Mouse (Mus musculus) heart, embryonic 15.5 days (tissue): Measurements from ENCODE around the gene Btbd16. TPM values are rescaled to one million over a fixed set of nuclear protein-coding genes. Genes with fewer than 3 reads are reported as not detected.

Experiments used
- ATAC-seq: fragments of 200-750 bp; cut with Nextera tagmentation; replicated peaks from 2 replicates; pipeline ENCODE4 v1.8.0; 2017; ENCODE audit warnings: low read depth, moderate TSS enrichment; ENCODE audit not compliant: insufficient number of reproducible peaks, insufficient read depth, low FRiP score
- H3K27ac ChIP-seq: fragments of 300-500 bp; sonication (generic); 2 replicates; pipeline ENCODE4 v1.5.1; 2015; ENCODE audit warnings: mild to moderate bottlenecking, inconsistent platforms
- H3K27me3 ChIP-seq: fragments of 300-500 bp; sonication (generic); 2 replicates; pipeline ENCODE4 v1.6.1; 2015; ENCODE audit warnings: inconsistent platforms
- H3K36me3 ChIP-seq: fragments of 300-500 bp; sonication (generic); 2 replicates; pipeline ENCODE4 v1.6.1; 2015; ENCODE audit warnings: mild to moderate bottlenecking, inconsistent platforms
- H3K4me1 ChIP-seq: fragments of 300-500 bp; sonication (generic); replicated peaks from 2 replicates; pipeline ENCODE4 v1.6.1; 2015; ENCODE audit warnings: inconsistent platforms
- H3K4me2 ChIP-seq: fragments of 300-500 bp; sonication (generic); 2 replicates; pipeline ENCODE4 v1.6.1; 2015; ENCODE audit warnings: inconsistent platforms, mild to moderate bottlenecking, moderate library complexity
- H3K4me3 ChIP-seq: fragments of 300-500 bp; sonication (generic); 2 replicates; pipeline ENCODE4 v1.5.1; 2015; ENCODE audit warnings: mild to moderate bottlenecking, inconsistent platforms
- H3K9ac ChIP-seq: fragments of 300-500 bp; sonication (generic); 2 replicates; pipeline ENCODE4 v1.6.1; 2015; ENCODE audit warnings: mild to moderate bottlenecking, inconsistent platforms
- H3K9me3 ChIP-seq: fragments of 300-500 bp; sonication (generic); replicated peaks from 2 replicates; pipeline ENCODE4 v1.6.1; 2016; ENCODE audit warnings: inconsistent platforms
- WGBS: fragments of 180-500 bp; shearing (Covaris S2); methylation state at CpG from one replicate; pipeline ENCODE4 v1.1.7; 2015; ENCODE audit warnings: mixed read lengths; 5-methylcytosine and 5-hydroxymethylcytosine counted together
- polyA plus RNA-seq: library from polyadenylated mRNA; unstranded; fragments of >200 nt; fragmentation: Nextera tagmentation; extraction: Ambion mirVana; gene quantifications from 2 replicates; pipeline ENCODE4 v1.2.1, GENCODE M21; 2015

Btbd16 gene
- polyA plus RNA-seq, 1 experiment from 2014 or later: 0.09 TPM

DNA sequence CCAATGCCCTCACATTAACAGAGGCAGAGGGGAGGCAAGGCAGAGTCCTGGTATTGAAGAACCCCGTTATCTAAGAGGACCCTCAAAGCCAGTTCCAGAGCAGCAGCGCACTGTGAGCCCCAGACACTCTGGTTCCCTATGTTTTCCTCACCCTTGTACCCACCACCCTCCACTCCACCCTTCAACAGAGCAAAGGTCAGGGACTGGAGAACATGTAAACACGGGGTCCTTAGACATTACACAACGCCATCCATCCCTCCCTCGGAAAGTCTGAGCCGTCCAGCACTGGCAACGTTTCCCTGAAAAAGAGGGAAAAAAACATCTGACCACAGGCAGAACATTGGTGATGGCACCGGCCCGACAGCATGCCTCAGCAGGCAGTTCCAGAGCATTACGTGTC, 25.5 kb downstream of the Btbd16 start:
- H3K4me1 ChIP-seq: peaks cover 5% of the 10 kb centered on the region
- no peak overlapping the region for H3K9ac ChIP-seq
- no peaks in the 10 kb centered on the region for H3K36me3 ChIP-seq
- no peaks in the 10 kb centered on the region for H3K9me3 ChIP-seq
- no peak overlapping the region for H3K4me3 ChIP-seq
- WGBS: 82% methylated on average over 10 of the region's 10 CpGs
- no peak overlapping the region for H3K4me2 ChIP-seq
- no peaks in the 10 kb centered on the region for H3K27me3 ChIP-seq
- no peak overlapping the region for H3K27ac ChIP-seq
- no peak for ATAC-seq

- ATAC-seq: no peak
- H3K27ac ChIP-seq: no peak overlapping the region
- no peaks in the 10 kb centered on the region for H3K36me3 ChIP-seq
Observed at GRCm38 (mm10) chr7:130800681-130801080, 26.8 kb downstream of the Btbd16 start.

DNA sequence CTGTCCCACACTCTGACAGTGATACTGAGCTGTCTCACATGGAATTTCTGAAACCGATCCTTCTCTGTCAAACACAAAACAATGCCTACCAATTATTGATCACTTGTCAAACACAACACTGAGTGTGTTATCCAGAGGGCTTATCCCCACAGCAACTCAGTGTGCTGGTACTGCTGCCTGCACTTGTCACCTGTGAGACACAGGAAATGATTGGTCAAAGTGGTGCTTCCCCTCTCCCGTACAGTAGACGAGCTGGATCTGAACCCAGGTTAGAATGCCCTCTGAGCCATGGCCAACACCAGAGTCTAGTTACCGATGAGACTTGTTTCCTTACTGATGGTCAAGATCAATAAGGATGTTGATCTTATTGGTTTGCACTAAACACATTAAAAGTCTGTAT, 27.9 kb downstream of the Btbd16 start:
- WGBS: 82% methylated on average over 4 of the region's 4 CpGs
- Histone ChIP-seq H3K9me3 (no peaks in the 10 kb centered on the region), H3K4me3 (no peak overlapping the region), H3K27ac (no peak overlapping the region), H3K36me3 (no peaks in the 10 kb centered on the region), H3K27me3 (no peaks in the 10 kb centered on the region), H3K9ac (no peak overlapping the region), H3K4me1 (no peaks in the 10 kb centered on the region), H3K4me2 (no peak overlapping the region)
- ATAC-seq: no peak

More at GRCm38 (mm10) chr7:130800681-130801080, 26.8 kb downstream of the Btbd16 start:
- Histone ChIP-seq H3K27me3 (no peaks in the 10 kb centered on the region), H3K4me3 (no peak overlapping the region), H3K9ac (no peak overlapping the region), H3K4me1 (no peaks in the 10 kb centered on the region), H3K9me3 (no peaks in the 10 kb centered on the region), H3K4me2 (no peak overlapping the region)
- 63% methylated on average over 4 of the region's 4 CpGs for WGBS

DNA sequence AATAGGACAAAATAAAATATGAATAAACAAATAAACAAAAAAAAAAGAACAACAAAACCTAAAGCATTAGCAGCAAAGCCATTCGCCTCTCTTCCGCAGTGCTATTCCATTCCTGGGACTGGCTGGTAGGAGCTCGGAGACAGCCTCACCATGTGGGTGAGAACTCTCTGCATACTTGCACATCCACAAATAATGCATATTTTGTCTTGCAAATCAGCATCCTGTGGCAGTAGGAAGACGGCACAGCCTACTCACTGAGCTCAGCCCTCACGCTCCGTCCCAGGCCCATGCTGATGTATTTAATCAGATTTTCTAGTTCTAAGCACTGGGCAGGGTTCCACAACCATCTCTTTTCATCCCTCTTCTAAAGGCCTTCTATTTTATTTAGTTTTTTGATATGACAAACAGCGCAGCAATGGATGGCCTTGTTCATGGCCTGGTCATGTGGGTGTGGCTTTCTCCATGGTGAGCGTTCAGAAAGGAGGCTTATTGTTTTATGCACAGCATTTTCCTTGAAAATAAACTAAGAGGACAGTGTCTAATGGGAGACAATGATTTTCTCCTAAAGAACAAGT, 29.5 kb downstream of the Btbd16 start:
- H3K4me2 ChIP-seq: no peak overlapping the region
- ATAC-seq: no peak
- H3K9me3 ChIP-seq: no peaks in the 10 kb centered on the region
- H3K4me1 ChIP-seq: peaks cover 9% of the 10 kb centered on the region
- H3K36me3 ChIP-seq: no peaks in the 10 kb centered on the region
- WGBS: 88% methylated on average over 8 of the region's 8 CpGs
- no peak overlapping the region for H3K9ac ChIP-seq
- no peaks in the 10 kb centered on the region for H3K27me3 ChIP-seq
- H3K4me3 ChIP-seq: no peak overlapping the region
- H3K27ac ChIP-seq: no peak overlapping the region

GRCm38 (mm10) chr7:130804991-130805390, 31.1 kb downstream of the Btbd16 start:
- H3K4me2 ChIP-seq: no peak overlapping the region
- H3K36me3 ChIP-seq: no peaks in the 10 kb centered on the region
- peaks cover 9% of the 10 kb centered on the region for H3K4me1 ChIP-seq
- no peaks in the 10 kb centered on the region for H3K27me3 ChIP-seq
- no peaks in the 10 kb centered on the region for H3K9me3 ChIP-seq
- no peak overlapping the region for H3K27ac ChIP-seq
- no peak overlapping the region for H3K4me3 ChIP-seq
- WGBS: 73% methylated on average over 5 of the region's 5 CpGs
- H3K9ac ChIP-seq: no peak overlapping the region
- no peak for ATAC-seq

GRCm38 (mm10) chr7:130807749-130808148, 33.9 kb downstream of the Btbd16 start:
- Histone ChIP-seq H3K9me3 (no peaks in the 10 kb centered on the region), H3K4me2 (no peak overlapping the region), H3K36me3 (no peaks in the 10 kb centered on the region), H3K4me1 (peaks cover 9% of the 10 kb centered on the region), H3K27me3 (no peaks in the 10 kb centered on the region), H3K4me3 (no peak overlapping the region), H3K27ac (no peak overlapping the region), H3K9ac (no peak overlapping the region)
- peak; percentile 60; the same call in 1 of the 2 replicates for ATAC-seq
- 39% methylated on average over 8 of the region's 8 CpGs for WGBS

DNA sequence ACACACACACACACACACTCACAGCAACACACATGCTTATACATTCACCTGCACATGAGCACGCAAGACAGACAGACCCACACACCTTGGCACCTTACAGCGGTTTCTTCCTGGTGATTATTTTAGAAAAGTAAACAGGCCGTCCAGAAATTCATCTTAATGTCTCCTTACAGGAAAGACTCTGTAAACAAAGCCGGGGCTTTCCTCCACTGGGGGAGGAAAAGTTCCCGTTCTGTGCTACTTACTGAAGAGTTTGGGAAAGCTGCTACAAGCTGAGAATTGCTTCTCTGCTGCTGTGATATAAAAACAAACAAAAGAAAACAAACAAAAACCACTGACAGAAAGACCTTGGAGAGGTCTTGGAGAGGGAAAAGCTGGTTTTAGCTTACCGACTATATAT, 34.8 kb downstream of the Btbd16 start:
- Histone ChIP-seq H3K4me2 (no peak overlapping the region), H3K9me3 (no peaks in the 10 kb centered on the region), H3K4me1 (peaks cover 9% of the 10 kb centered on the region), H3K27me3 (no peaks in the 10 kb centered on the region), H3K4me3 (no peak overlapping the region), H3K27ac (no peak overlapping the region), H3K9ac (no peak overlapping the region), H3K36me3 (no peaks in the 10 kb centered on the region)
- WGBS: 38% methylated on average over 6 of the region's 6 CpGs
- no peak for ATAC-seq

- Histone ChIP-seq H3K27ac (no peak overlapping the region), H3K4me3 (no peak overlapping the region), H3K4me1 (peaks cover 9% of the 10 kb centered on the region), H3K9ac (no peak overlapping the region), H3K9me3 (no peaks in the 10 kb centered on the region), H3K27me3 (no peaks in the 10 kb centered on the region), H3K4me2 (no peak overlapping the region), H3K36me3 (no peaks in the 10 kb centered on the region)
- 67% methylated on average over 4 of the region's 4 CpGs for WGBS
- no peak for ATAC-seq
Observed at GRCm38 (mm10) chr7:130810238-130810637, 36.4 kb downstream of the Btbd16 start.

GRCm38 (mm10) chr7:130812407-130812806, 38.5 kb downstream of the Btbd16 start:
- Histone ChIP-seq H3K4me2 (no peak overlapping the region), H3K36me3 (no peaks in the 10 kb centered on the region)

GRCm38 (mm10) chr7:130815601-130816000, 41.7 kb downstream of the Btbd16 start:
- no peak overlapping the region for H3K4me2 ChIP-seq
- 89% methylated on average over 10 of the region's 10 CpGs for WGBS
- H3K4me1 ChIP-seq: peaks cover 15% of the 10 kb centered on the region
- H3K9ac ChIP-seq: no peak overlapping the region
- no peaks in the 10 kb centered on the region for H3K9me3 ChIP-seq
- no peaks in the 10 kb centered on the region for H3K36me3 ChIP-seq
- H3K4me3 ChIP-seq: no peak overlapping the region
- H3K27ac ChIP-seq: no peak overlapping the region
- H3K27me3 ChIP-seq: no peaks in the 10 kb centered on the region
- no peak for ATAC-seq

More at GRCm38 (mm10) chr7:130812407-130812806, 38.5 kb downstream of the Btbd16 start:
- Histone ChIP-seq H3K4me3 (no peak overlapping the region), H3K9ac (no peak overlapping the region), H3K27ac (no peak overlapping the region), H3K9me3 (no peaks in the 10 kb centered on the region), H3K27me3 (no peaks in the 10 kb centered on the region), H3K4me1 (peaks cover 10% of the 10 kb centered on the region)
- 40% methylated on average over 16 of the region's 16 CpGs for WGBS
- ATAC-seq: no peak

GRCm38 (mm10) chr7:130816243-130816642, 42.4 kb downstream of the Btbd16 start:
- no peak overlapping the region for H3K27ac ChIP-seq
- H3K4me1 ChIP-seq: peaks cover 15% of the 10 kb centered on the region
- H3K9me3 ChIP-seq: no peaks in the 10 kb centered on the region
- H3K4me3 ChIP-seq: no peak overlapping the region
- H3K4me2 ChIP-seq: no peak overlapping the region
- no peak for ATAC-seq
- no peaks in the 10 kb centered on the region for H3K27me3 ChIP-seq
- H3K36me3 ChIP-seq: no peaks in the 10 kb centered on the region
- WGBS: 83% methylated on average over 7 of the region's 7 CpGs
- no peak overlapping the region for H3K9ac ChIP-seq

DNA sequence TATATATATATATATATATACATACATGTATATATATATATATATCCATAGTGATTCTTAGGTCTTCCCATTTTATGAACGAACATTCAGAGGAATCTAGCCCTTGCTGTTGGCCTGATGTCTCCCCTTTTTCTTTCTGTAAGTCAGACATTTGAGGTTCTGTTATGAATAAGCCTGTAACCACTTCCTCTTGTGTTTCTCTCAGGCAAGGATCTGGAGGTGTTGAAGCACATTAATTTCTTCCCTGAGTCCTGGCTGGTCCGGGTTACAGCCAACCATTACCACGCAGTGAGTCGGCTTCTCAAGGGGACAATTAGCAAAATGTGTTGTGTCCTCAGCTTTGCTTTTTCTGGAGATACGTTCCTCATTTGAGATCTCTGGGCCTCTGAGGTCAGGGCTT, 44.9 kb downstream of the Btbd16 start:
- H3K4me1 ChIP-seq: peaks cover 17% of the 10 kb centered on the region
- H3K9me3 ChIP-seq: no peaks in the 10 kb centered on the region
- no peak overlapping the region for H3K27ac ChIP-seq
- H3K36me3 ChIP-seq: no peaks in the 10 kb centered on the region
- H3K4me3 ChIP-seq: no peak overlapping the region
- H3K9ac ChIP-seq: no peak overlapping the region
- 47% methylated on average over 5 of the region's 5 CpGs for WGBS
- peaks cover 4% of the 10 kb centered on the region; the same call in 1 of the 2 replicates for H3K27me3 ChIP-seq
- no peak for ATAC-seq
- no peak overlapping the region for H3K4me2 ChIP-seq
